Mouse (Mus musculus) layer of hippocampus, postnatal 36 days (tissue): Measurements from ENCODE around the gene Atg2a. TPM values are rescaled to one million over a fixed set of nuclear protein-coding genes. Genes with fewer than 3 reads are reported as not detected.
A peak's percentile ranks its signal among the peaks of the same experiment; 100 is the strongest.

Experiments used
- DNase-seq, 2 experiments: peaks; one replicate each; pipeline ENCODE4 v3.0.0; 2022
- total RNA-seq, 2 experiments: library from RNA; stranded (reverse); gene quantifications; 2 replicates each; pipeline ENCODE4 v1.2.3; 2021

Atg2a gene
- total RNA-seq, result 10 to 100 TPM; 31.3 to 34.0 TPM

DNA sequence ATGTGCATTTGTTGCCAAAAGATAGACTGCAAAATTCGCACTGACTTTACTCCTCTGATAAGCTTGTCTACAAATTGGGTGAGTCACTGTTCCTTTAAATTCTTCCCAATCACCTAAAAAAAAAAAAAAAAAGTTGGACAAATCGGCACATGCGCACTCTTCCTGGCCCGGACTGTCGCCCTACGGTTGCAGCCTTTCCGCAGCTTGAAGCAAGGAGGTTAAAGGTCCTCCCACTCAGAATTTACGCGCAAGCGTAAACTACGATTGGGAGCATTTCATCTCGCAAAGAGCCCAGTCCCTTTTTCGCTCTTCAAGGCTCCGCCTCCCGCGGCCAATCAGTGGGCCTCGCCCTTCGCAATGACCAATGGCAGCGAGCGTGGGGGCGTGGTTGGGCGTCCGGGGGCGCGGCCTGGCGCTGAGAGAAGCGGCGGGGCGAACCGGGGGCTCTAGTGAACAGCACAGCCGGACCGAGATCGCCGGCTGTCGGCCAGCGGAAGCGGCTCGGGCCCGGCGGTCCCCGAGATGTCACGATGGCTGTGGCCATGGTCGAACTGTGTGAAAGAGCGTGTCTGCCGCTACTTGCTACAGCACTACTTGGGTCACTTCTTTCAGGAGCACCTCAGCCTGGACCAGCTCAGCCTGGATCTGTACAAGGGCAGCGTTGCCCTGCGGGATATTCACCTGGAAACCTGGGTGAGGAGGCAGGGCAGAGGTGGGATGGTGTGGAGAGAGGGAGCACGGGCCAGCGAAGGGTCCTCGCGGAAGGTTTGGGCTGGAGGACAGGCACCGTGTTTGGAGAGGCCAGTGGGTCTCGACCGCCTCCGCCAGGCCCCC lies at the start of gene Atg2a:
TSS of gene Atg2a (plus strand) at position 395 of the 834 bp plus-strand sequence.
- DNase-seq, result peak; percentile 98

DNA sequence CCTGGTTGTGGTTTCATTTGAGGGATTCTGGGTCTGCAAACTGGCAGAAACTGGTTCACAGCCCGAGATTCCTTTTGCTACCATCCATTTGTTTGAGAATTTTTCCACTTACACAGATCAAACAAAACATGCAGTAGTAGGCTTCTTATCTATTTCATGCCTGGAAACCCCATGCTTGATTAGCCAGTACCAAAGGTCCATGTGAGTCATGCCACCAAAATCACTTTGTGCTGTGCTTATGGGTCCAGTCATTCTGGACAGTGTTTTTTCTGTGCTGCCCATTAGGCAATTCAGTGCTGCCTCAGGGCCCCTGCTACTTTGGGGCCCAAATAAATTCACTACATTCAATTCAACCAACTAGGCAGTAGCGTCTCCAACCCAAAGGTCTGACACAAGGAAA lies 37.2 kb upstream of the Atg2a start:
- no peak for DNase-seq

DNA sequence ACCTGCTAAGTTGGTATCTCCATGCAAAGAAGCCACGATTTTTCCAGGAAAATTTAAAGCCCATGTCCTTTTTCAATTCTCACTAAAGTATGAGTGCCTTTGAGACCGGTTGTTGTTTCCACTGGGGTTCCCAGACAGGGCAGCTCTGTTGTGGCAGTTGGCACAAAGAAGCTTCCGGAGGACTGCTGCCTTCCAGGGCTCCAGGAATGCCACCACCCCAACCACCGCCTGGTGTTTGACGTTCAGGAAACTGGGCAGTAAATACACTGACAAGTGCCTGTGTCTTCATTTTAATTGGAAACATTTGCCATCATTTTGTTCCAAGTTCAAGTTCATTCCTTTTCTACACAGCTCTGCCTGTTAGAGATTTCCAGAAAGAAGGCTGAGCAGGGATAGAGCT lies 34.8 kb upstream of the Atg2a start:
- DNase-seq, result no peak

DNA sequence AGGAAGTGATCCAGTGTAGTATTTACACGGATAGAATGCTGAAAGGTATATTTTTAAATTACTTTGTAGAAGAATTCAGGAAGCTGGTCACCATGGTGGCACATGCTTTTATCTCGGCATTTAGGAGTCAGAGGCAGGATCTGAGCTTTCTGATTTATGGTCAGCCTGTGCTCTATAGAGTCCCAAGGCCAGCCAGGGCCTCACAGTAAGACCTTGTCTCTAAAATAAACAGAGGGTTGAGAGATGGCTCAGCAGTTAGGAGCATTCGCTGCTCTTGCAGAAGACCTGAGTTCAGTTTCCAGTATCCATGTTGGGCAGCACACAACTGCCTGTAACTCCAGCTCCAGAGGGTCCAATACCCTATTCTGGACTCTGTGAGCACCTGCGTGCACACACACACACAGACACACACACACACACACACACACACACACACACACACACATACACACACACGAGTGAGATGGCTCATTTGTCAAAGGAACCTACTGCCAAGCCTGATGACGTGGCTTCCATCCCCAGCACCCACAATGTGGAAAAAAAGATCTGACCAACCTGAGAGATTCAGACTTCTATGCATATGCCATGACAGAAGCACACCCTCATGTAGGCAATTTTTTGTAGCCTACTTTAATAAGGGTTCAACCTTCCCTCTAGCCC lies 25.3 kb upstream of the Atg2a start:
- no peak for DNase-seq

DNA sequence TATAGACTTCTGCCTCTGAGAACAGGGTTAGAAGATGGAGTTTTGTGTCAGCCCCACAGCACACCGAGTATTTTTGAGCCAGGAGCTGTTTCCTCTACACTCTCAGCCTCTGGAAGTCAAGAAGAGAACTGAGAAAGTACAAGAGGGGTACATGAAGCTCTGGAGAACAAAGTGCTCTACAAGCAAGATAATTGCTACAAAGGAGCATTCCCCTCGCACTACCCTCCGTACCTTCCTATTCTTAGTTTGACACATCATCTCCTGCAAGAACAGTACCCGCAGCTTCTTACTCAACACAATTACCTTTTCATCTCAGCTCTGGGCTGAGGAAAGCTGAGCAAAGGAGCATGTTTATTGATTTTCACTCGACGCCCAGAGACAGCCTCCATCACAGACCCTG lies 22.9 kb upstream of the Atg2a start:
- DNase-seq, result no peak

DNA sequence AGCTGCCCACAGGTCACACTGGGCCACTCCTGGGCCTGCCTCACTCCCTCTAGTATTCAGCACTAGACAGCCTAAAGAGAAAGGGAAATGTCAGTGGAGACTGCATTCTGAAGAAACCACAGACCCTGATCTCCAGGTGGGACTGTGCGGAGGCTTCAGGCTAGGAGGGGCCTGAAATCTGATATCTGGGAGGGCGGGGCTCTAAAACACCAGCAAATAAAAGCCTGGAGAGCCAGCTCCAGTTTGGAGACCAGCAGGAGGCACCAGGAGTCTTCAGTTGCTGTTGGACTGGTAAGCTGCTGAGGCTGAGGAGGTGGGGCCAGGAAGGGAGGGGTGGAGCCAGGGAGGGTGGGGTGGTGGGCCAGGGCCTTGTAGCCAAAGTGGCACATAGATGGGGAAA lies 15.3 kb upstream of the Atg2a start, which contains the start of gene Gpha2:
TSS of gene Gpha2 (plus strand) at position 246 of the 400 bp plus-strand sequence.
- no peak for DNase-seq

DNA sequence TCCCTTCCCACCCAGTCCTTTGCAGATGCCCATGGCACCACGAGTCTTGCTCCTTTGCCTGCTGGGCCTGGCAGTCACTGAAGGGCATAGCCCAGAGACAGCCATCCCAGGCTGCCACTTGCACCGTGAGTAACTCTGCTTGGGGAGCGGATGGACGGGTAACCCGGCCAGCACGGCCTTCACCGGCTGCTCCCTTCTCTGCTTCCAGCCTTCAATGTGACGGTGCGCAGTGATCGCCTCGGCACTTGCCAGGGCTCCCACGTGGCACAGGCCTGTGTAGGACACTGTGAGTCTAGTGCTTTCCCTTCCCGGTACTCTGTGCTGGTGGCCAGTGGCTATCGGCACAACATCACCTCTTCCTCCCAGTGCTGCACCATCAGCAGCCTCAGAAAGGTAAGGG lies 14.7 kb upstream of the Atg2a start:
- no peak for DNase-seq

DNA sequence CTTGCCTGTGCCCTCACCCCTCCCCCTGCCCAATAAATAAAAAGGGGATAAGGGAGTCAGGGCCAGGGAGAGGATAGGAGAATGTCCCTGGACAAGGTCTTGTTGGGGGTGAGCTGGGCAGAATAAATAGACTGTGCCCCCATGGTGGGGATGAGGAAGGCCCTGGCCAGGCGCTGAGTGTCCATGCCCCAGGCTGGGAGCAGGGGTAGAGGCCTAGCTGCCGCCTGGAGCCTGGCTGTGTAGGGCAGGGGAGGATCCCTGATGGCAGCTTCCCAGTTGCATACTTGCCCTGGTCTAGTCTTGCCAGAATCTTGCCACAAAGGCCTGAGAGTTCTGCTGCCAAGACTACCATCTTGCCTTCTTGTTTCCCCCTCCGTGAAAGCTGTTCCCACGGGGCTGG lies 13.6 kb upstream of the Atg2a start:
- no peak for DNase-seq

DNA sequence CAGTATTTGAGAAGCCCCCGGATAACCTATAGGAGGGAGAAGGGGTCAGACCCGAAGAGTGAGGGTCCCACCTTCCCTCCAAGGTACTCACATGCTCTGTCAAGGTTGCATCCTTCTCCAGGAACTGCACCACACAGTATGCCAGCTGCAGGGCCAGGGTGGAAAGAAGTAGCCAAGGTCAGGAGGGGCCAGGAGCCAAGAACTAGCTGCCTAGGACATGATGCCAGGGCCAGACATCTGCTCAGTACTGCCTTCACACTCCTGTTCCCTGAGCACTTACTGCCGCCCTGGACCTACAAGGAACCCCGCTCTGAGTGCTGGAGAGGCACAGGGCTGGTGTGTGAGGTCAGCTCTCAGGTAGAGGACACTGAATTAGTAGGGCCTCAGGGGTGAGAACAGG lies 11.1 kb upstream of the Atg2a start:
- no peak for DNase-seq

DNA sequence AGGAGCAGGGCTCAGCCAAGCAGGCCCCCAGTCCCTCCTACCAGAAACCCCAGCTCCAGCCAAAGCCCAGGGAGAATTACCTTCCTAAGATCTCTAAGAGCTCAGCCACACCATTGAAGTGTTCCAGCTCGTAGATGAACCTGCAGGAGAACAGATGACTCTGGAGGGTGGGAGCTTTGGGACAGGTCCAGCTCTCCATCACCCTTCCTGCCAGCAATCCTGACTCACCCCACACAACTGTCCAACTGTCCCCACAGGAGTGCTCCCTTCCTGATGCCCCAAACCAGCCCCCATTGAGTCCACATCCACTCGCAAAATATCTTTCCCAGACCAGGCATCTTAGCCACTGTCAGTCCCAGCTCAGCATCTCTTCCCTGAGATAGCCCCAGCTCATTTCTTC lies 10.4 kb upstream of the Atg2a start:
- no peak for DNase-seq

DNA sequence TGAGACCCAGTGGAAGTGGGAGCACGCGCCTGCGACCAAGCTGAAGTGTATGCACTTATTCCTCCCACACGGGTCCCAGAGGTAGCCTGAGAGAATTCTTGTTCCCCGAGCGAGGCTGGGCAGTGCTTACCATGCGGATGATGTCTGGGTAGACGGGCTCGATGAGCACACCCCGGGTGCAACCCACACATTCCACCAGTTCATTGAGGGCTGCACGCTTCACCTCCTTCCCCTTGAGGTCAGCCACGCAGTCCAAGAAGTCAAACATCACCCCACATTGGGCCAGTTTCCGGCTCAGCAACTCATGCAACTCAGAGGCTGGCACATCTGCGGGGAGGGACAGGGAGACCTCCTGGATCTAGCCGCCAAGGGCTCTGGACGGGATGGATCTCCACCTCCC lies 7.8 kb upstream of the Atg2a start:
- no peak for DNase-seq

DNA sequence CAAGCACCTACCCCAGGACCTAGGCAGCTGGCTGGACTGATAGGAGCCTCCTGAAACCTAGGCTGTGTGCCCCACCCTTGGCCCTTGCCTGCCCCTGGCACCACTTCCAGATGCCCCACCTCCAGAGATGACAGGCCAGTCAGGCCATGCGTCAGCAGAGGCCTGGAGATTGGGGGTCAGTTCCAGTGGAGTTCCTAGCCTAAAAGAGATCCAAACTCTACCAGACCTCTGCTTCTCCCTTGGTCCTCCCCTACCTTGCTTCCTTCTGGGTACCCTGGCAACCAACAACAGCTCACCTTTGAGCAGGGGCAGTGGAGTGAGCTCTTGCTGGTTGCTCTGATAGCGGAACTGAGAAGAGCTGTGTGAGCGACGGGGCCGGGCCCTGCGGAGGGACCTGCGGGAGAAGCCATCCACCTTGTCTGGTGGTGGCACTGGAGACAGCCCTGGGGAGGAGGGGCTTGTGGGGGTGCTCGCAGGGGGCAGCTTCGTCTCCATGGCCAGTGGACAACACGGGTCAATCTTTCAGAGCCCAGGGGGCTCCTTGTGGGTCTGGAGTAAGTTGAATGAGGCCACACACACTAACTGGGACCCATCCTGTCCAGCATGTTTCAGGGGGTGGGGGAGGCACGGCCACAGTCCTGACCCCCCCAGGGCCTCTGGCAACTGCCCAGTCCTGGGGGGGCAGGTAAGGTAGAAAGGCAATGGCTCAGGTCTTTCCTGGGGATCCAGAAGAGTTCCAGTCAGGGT lies 7.0 kb upstream of the Atg2a start:
- no peak for DNase-seq

DNA sequence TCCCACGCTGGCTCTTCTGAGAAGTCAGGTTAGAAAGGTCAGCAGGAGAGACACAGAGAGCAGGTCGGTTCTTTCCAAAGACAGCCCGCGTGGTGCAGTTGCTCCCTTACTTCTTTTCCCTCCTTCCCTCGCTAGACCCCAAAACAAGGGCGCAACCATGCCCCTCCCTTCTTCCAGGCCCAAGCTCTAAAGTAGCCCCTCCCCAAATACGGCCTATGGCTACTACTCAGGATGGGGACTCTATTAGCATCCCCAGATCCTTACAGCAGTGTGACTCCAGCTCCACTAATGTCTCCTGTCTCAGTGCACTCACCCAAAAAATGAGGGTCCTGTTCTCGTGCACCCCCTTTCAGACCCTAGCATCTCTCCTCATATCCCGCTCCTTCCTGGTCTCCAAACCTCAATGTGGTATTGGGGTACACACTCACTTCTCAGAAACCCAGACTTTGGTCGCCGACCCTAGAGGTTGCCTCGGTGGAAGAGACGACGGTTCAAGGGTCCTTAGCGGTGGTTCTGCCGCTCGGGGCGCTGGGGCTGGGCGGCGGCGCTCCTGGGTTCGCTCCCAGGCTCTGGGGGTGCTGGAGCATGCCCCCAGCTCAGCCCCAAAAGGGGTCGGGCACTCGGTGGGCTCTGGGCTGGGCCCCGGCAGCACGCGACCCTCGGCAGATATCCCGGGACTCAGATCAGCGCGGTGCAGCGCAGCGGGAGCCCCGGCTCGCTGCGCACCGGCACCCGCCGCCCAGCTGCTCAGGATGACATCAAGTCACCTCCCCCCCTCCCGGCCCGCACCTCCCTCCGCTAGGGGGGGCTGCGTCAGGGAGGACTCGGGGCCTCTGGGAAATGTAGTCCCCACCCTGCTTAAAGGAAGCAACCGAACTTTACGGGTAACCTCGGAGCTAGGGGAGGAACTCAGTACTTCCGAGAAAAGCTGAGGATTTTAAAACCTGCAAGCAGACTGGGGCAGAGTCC lies 6.1 kb upstream of the Atg2a start, which contains the start of gene Ppp2r5b:
TSS of gene Ppp2r5b (minus strand) at position 789 of the 969 bp plus-strand sequence.
- peak; percentile 94 to 95 for DNase-seq

DNA sequence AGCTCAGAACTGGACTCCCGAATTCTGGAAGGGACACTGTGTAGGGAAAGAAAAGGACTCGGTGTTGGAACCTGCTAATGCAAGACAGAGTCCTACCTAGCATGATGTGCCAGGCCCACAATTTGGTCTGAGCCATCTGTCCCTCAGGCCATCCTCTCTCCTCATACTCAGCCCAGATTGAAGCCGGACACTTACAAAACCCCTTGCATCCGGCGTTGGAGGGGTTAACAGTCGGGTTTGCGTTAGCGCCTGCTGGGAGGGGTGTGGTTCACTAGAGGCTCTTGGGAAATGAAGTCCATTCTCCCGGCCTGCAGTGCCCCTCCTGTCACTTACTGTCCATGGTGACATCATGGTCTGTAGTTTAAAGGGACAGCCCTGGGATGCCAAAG lies 5.4 kb upstream of the Atg2a start:
- peak; percentile 87 to 91 for DNase-seq

DNA sequence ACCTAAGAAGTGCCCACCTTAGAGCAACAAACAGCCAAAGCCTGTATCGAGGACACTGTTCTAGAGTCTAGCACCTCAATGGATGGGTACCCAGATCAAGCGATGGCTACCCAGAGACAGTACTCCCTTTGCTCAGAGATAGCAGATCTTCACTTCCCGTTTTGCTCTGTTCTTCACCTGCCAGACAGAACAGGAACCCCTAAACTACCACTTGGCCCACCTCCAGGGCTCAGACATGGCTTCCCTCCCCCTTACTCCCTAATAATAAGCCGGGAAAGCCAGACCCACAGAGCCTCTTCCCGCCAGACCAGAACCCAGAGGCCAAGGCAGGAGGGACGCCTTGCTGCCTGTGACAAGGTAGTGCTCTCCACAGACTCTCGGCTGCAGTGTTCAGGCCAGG lies 4.6 kb upstream of the Atg2a start:
- no peak for DNase-seq

DNA sequence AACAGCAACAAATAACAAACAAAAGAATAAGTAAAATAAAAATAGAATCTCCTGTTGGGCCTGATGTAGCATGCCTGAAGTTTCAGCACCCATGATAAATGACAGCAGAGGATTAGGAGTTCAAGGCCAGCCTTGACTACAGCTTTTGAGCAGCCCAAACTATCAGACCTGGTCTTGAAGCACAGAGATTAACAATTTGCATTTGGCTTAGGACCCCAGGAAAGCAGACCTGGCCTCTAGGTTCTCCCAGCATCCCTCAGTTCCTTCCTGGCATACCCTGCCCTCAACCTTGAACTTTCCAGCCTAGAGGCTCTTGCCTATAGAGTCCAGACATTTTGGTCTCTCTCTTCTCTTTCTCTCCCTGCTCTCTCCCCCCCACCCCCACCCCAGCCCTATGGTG lies 2.7 kb upstream of the Atg2a start:
- DNase-seq, result no peak

DNA sequence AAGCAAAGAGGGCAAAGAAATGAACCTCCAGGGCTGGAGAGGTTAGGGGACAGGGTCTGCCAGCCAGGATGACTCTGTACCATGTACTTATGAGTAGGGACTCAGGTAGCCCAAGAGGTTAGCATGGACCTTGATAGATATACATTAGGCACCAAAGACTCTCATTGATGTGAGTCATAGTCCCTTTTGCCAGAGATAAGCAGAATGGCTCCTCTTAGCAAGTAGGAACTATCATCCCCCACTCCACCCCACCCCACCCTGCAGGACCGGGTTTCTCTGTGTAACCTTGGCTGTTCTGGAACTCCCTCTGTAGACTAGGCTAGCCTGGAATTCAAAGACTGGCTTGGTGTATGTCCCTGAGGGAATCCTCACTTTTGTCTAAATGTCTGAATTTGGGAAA lies 1.3 kb upstream of the Atg2a start:
- DNase-seq, result no peak

DNA sequence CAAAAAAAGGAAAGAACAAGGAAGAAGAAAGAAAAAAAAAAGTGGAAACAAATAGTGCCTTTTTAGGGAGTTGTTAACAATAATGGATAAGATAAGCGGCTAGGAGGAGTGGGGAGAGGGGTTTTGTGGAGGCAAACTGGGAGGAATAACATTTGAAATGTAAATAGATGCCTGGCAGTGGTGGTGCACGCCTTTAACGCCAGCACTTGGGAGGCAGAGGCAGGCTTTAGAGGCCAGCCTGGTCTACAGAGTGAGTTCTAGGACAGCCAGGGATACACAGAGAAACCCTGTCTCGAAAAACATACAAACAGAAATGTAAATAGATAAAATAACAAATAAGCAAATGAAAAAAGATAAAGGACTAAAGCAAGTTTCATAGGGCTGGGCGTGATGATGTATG lies 743 bp upstream of the Atg2a start:
- no peak for DNase-seq

DNA sequence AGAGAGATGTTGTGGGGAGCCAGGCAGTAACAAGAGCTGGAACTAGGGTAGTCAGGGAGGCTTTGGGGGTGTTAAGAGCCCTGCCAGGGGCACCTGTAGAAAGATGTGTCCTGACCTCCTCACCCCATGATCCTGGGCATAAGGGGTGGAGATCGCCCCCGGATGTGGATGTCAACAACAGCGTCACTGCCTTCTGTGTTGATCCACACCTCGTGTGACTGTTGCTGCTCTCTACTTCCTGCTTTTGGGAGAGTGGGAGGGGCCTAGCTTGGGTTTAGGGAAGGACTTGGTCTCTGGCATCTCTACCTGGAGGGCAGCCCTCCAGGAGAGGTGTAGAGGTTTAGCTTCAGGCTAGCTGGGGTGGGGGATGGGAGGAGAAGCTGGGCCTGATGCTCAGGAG lies 813 bp downstream of the Atg2a start:
- DNase-seq, result no peak

DNA sequence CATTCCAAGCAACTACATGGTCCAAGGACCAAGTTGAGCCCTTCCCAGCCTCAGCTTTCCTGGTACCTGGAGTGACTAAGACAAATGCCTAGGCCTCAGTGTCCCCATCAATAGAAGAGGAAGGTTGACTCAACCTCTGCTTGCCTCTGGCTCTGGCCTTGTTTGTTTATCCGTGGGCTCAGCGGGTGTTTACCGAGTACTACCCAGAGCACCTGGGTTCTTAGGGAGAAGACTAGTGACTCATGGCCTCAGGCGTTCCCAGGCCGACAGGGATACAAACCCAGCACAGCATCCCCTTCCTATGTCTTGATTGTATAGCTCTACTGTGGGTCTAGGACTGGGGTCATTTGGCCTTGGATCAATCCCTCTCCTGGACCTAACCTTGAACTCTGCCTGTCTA lies 1.8 kb downstream of the Atg2a start:
- DNase-seq, result no peak

DNA sequence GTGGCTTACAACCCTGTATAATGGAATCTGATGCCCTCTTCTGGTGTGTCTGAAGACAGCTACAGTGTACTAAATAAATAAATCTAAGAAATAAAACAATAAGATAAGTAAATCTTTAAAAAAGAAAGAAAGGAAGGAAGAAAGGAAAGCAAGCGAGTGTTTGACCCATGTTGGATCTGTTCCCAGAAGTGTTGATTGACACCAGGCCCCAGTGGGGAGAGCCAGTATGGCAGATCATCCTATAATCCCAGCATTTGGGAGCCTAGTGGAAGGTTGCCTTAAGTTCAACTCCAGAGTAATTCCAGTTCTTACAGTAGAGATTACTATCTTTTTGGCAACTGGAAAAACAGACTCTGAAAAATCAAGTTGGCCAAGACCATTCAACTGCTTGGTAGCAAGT lies 4.3 kb downstream of the Atg2a start:
- DNase-seq, result no peak
